Comparison of ENCODE assay signal across 8 mouse cellular contexts in genomic region chr7:141476226-141476980, GRCm38 (mm10). TPM values are rescaled to one million over a fixed set of nuclear protein-coding genes. Genes with fewer than 3 reads are reported as not detected.
DNase-seq lines count a peak whose midpoint lies in the region; ATAC-seq lines count a peak whose summit lies in the region.

No protein-coding gene starts in this region.

- H3K27ac ChIP-seq in forebrain, embryonic 12.5 days: peak overlapping the region; percentile 54
- peak overlapping the region; percentile 87 for H3K27ac ChIP-seq in limb, embryonic 12.5 days
- no peak overlapping the region for H3K27ac ChIP-seq in midbrain, embryonic 11.5 days (ENCODE audit: low read depth, low read length)

- WGBS in forebrain, embryonic 12.5 days: 5% methylated on average over 14 of the region's 17 CpGs
- under 1% methylated on average over 11 of the region's 17 CpGs for WGBS in limb, embryonic 12.5 days
- WGBS in midbrain, embryonic 11.5 days: 2% methylated on average over 14 of the region's 17 CpGs

- no peak for ATAC-seq in erythroblast, adult 5-6 weeks (replicated peaks; ENCODE audit: low FRiP score, poor library complexity, severe bottlenecking)
- ATAC-seq in forebrain, embryonic 12.5 days (ENCODE audit: low FRiP score): no peak
- ATAC-seq in limb, embryonic 12.5 days (ENCODE audit: insufficient number of reproducible peaks, insufficient read depth, low FRiP score, low TSS enrichment, low read depth): peak; percentile 32; the same call in 1 of the 2 replicates
- ATAC-seq in midbrain, embryonic 11.5 days (ENCODE audit: low FRiP score): peak; percentile 39

- peak overlapping the region; percentile 91 for H3K4me2 ChIP-seq in forebrain, embryonic 12.5 days
- H3K4me2 ChIP-seq in limb, embryonic 12.5 days: peak overlapping the region; percentile 92
- peak overlapping the region; percentile 24 for H3K4me2 ChIP-seq in midbrain, embryonic 11.5 days

- H3K9me3 ChIP-seq in erythroblast, embryonic 14.5 days (ENCODE audit: control insufficient read depth, low read length): no peaks in the 10 kb centered on the region
- H3K9me3 ChIP-seq in forebrain, embryonic 12.5 days: no peaks in the 10 kb centered on the region
- H3K9me3 ChIP-seq in limb, embryonic 12.5 days: no peaks in the 10 kb centered on the region
- H3K9me3 ChIP-seq in midbrain, embryonic 11.5 days (ENCODE audit: control insufficient read depth, low read length): no peaks in the 10 kb centered on the region

- peak; percentile 76 for DNase-seq in ZHBTc4 (ENCODE audit: low read depth, low spot score)
- DNase-seq in heart, postnatal 36 days: peak; percentile 84 to 92
- DNase-seq in midbrain, embryonic 11.5 days (ENCODE audit: low spot score, missing footprints): peak; percentile 86
- DNase-seq in urinary bladder, adult 18-20 months (ENCODE audit: low spot score in 2 of 2): peak; percentile 85 to 87

- H3K4me3 ChIP-seq in erythroblast, embryonic 14.5 days (replicated peaks): peak overlapping the region; percentile 95
- peak overlapping the region; percentile 64 for H3K4me3 ChIP-seq in forebrain, embryonic 12.5 days (replicated peaks)
- peak overlapping the region; percentile 73 for H3K4me3 ChIP-seq in limb, embryonic 12.5 days (replicated peaks)
- H3K4me3 ChIP-seq in midbrain, embryonic 11.5 days (ENCODE audit: low read depth, low read length): no peak overlapping the region

- H3K9ac ChIP-seq in forebrain, embryonic 12.5 days: peak overlapping the region; percentile 78
- H3K9ac ChIP-seq in limb, embryonic 12.5 days (replicated peaks): peak overlapping the region; percentile 82
- no peak overlapping the region for H3K9ac ChIP-seq in midbrain, embryonic 11.5 days (ENCODE audit: low read length)

- peaks cover 10% of the 10 kb centered on the region for H3K27me3 ChIP-seq in erythroblast, embryonic 14.5 days (ENCODE audit: control insufficient read depth)
- peaks cover 37% of the 10 kb centered on the region for H3K27me3 ChIP-seq in forebrain, embryonic 12.5 days
- H3K27me3 ChIP-seq in limb, embryonic 12.5 days: peaks cover 8% of the 10 kb centered on the region
- peaks cover 8% of the 10 kb centered on the region for H3K27me3 ChIP-seq in midbrain, embryonic 11.5 days (ENCODE audit: control insufficient read depth, insufficient read depth, low read length)

- peaks cover 21% of the 10 kb centered on the region for H3K36me3 ChIP-seq in erythroblast, embryonic 14.5 days (ENCODE audit: control insufficient read depth)
- H3K36me3 ChIP-seq in forebrain, embryonic 12.5 days (replicated peaks): peaks cover 13% of the 10 kb centered on the region
- peaks cover 13% of the 10 kb centered on the region for H3K36me3 ChIP-seq in limb, embryonic 12.5 days
- peaks cover 6% of the 10 kb centered on the region; the same call in 1 of the 2 replicates for H3K36me3 ChIP-seq in midbrain, embryonic 11.5 days (ENCODE audit: control insufficient read depth, insufficient read depth, low read length)

- peaks cover 72% of the 10 kb centered on the region for H3K4me1 ChIP-seq in erythroblast, embryonic 14.5 days (ENCODE audit: control insufficient read depth)
- H3K4me1 ChIP-seq in forebrain, embryonic 12.5 days: peaks cover 40% of the 10 kb centered on the region
- H3K4me1 ChIP-seq in limb, embryonic 12.5 days (replicated peaks): peaks cover 51% of the 10 kb centered on the region
- H3K4me1 ChIP-seq in midbrain, embryonic 11.5 days (ENCODE audit: control insufficient read depth, insufficient read depth, low read length): peaks cover 20% of the 10 kb centered on the region

- intact Hi-C loops in heart, postnatal 36 days (cut with DNase I): no loop called here

RNA-seq across cellular contexts. Expression of gene Tspan4, which starts 1.4 kb away (rescaled TPM):
- 0.31 and 0.46 TPM in 2 replicates for polyA plus RNA-seq in erythroblast, embryonic 14.5 days (2012)
- 0.58 and 1.7 TPM in 2 replicates for total RNA-seq in erythroblast, adult 5-6 weeks (2015; ENCODE audit: low replicate concordance)
- total RNA-seq in erythroblast, adult 5-6 weeks (2017; ENCODE audit: low replicate concordance): 2.2 and 7.7 TPM in 2 replicates
- 18.8 and 24.2 TPM in 2 replicates for polyA plus RNA-seq in forebrain, embryonic 12.5 days (2016; fragmentation: Nextera tagmentation; extraction: Ambion mirVana)
- total RNA-seq in heart, postnatal 36 days (2021): 10 to 100 TPM; 27.3 to 44.1 TPM
- polyA plus RNA-seq in limb, embryonic 12.5 days (2016; fragmentation: Nextera tagmentation; extraction: Ambion mirVana): 24.8 and 33.0 TPM in 2 replicates
- polyA plus RNA-seq in midbrain, embryonic 11.5 days (2014; fragmentation: Nextera tagmentation; extraction: Ambion mirVana): 26.9 and 28.6 TPM in 2 replicates

RNA-seq across cellular contexts. Expression of gene Polr2l, which starts 1.5 kb away (rescaled TPM):
- polyA plus RNA-seq in erythroblast, embryonic 14.5 days (2012): 15.4 and 17.1 TPM in 2 replicates
- 7.3 and 10.0 TPM in 2 replicates for total RNA-seq in erythroblast, adult 5-6 weeks (2015; ENCODE audit: low replicate concordance)
- total RNA-seq in erythroblast, adult 5-6 weeks (2017; ENCODE audit: low replicate concordance): 5.4 and 9.5 TPM in 2 replicates
- 69.8 and 78.4 TPM in 2 replicates for polyA plus RNA-seq in forebrain, embryonic 12.5 days (2016; fragmentation: Nextera tagmentation; extraction: Ambion mirVana)
- 10 to 100 TPM; 76.0 to 83.7 TPM for total RNA-seq in heart, postnatal 36 days (2021)
- 65.7 and 67.3 TPM in 2 replicates for polyA plus RNA-seq in limb, embryonic 12.5 days (2016; fragmentation: Nextera tagmentation; extraction: Ambion mirVana)
- polyA plus RNA-seq in midbrain, embryonic 11.5 days (2014; fragmentation: Nextera tagmentation; extraction: Ambion mirVana): 63.5 and 74.2 TPM in 2 replicates

RNA-seq across cellular contexts. Expression of gene Cd151, which starts 9.2 kb away (rescaled TPM):
- polyA plus RNA-seq in erythroblast, embryonic 14.5 days (2012): 1.0 and 1.1 TPM in 2 replicates
- 5.2 TPM in 1 of 2 replicates, not detected in the other for total RNA-seq in erythroblast, adult 5-6 weeks (2015; ENCODE audit: low replicate concordance)
- 9.5 and 11.0 TPM in 2 replicates for total RNA-seq in erythroblast, adult 5-6 weeks (2017; ENCODE audit: low replicate concordance)
- polyA plus RNA-seq in forebrain, embryonic 12.5 days (2016; fragmentation: Nextera tagmentation; extraction: Ambion mirVana): 13.9 and 18.2 TPM in 2 replicates
- total RNA-seq in heart, postnatal 36 days (2021): 100 to 1,000 TPM; 299 to 300 TPM
- polyA plus RNA-seq in limb, embryonic 12.5 days (2016; fragmentation: Nextera tagmentation; extraction: Ambion mirVana): 11.3 and 13.5 TPM in 2 replicates
- 32.5 and 36.6 TPM in 2 replicates for polyA plus RNA-seq in midbrain, embryonic 11.5 days (2014; fragmentation: Nextera tagmentation; extraction: Ambion mirVana)

RNA-seq across cellular contexts. Expression of gene Cracr2b, which starts 15.5 kb away (rescaled TPM):
- polyA plus RNA-seq in erythroblast, embryonic 14.5 days (2012): 0.06 and 0.12 TPM in 2 replicates
- 0.77 TPM in 1 of 2 replicates, not detected in the other for total RNA-seq in erythroblast, adult 5-6 weeks (2015; ENCODE audit: low replicate concordance)
- 3.2 TPM in 1 of 2 replicates, not detected in the other for total RNA-seq in erythroblast, adult 5-6 weeks (2017; ENCODE audit: low replicate concordance)
- 4.0 and 4.3 TPM in 2 replicates for polyA plus RNA-seq in forebrain, embryonic 12.5 days (2016; fragmentation: Nextera tagmentation; extraction: Ambion mirVana)
- 10 to 100 TPM; 24.1 to 24.2 TPM for total RNA-seq in heart, postnatal 36 days (2021)
- polyA plus RNA-seq in limb, embryonic 12.5 days (2016; fragmentation: Nextera tagmentation; extraction: Ambion mirVana): 7.7 and 9.8 TPM in 2 replicates
- polyA plus RNA-seq in midbrain, embryonic 11.5 days (2014; fragmentation: Nextera tagmentation; extraction: Ambion mirVana): 2.7 and 5.3 TPM in 2 replicates

RNA-seq across cellular contexts. Expression of gene Pnpla2, which starts 21.4 kb away (rescaled TPM):
- polyA plus RNA-seq in erythroblast, embryonic 14.5 days (2012): 3.0 and 3.4 TPM in 2 replicates
- total RNA-seq in erythroblast, adult 5-6 weeks (2015; ENCODE audit: low replicate concordance): 10.0 and 11.3 TPM in 2 replicates
- 5.9 and 6.0 TPM in 2 replicates for total RNA-seq in erythroblast, adult 5-6 weeks (2017; ENCODE audit: low replicate concordance)
- polyA plus RNA-seq in forebrain, embryonic 12.5 days (2016; fragmentation: Nextera tagmentation; extraction: Ambion mirVana): 16.2 and 18.3 TPM in 2 replicates
- total RNA-seq in heart, postnatal 36 days (2021): 100 to 1,000 TPM; 552 to 604 TPM
- 13.7 and 14.9 TPM in 2 replicates for polyA plus RNA-seq in limb, embryonic 12.5 days (2016; fragmentation: Nextera tagmentation; extraction: Ambion mirVana)
- 12.7 and 14.0 TPM in 2 replicates for polyA plus RNA-seq in midbrain, embryonic 11.5 days (2014; fragmentation: Nextera tagmentation; extraction: Ambion mirVana)

Comparison
In these comparisons a context has a peak if more than half of its experiments do, and no peak if none do; other contexts are left out.
1. ATAC-seq: peak in limb, embryonic 12.5 days (single experiment) and midbrain, embryonic 11.5 days (single experiment); none in erythroblast, adult 5-6 weeks (single experiment) and forebrain, embryonic 12.5 days (single experiment).
2. H3K4me2 ChIP-seq: peak in every context shown above with its lines; median percentile 92 in limb, embryonic 12.5 days; 91 in forebrain, embryonic 12.5 days; 24 in midbrain, embryonic 11.5 days.
3. RNA of gene Tspan4, which starts 1.4 kb away (polyA plus RNA-seq): 26.9 to 28.6 TPM in midbrain, embryonic 11.5 days, 24.8 to 33.0 TPM in limb, embryonic 12.5 days and 18.8 to 24.2 TPM in forebrain, embryonic 12.5 days; 0.31 to 0.46 TPM in erythroblast, embryonic 14.5 days; every median in the first group is over 10 times any median in the second.
4. Peak in every context shown above with its lines, with median percentiles within 50 percentile points of each other: DNase-seq.